Mouse (Mus musculus) intestine, postnatal 0 days (tissue): ENCODE results near the gene 9130230L23Rik. TPM values are rescaled to one million over a fixed set of nuclear protein-coding genes. Genes with fewer than 3 reads are reported as not detected.

ENCODE experiments used
- ATAC-seq: fragments of 200-750 bp; cut with Nextera tagmentation; 2 replicates; pipeline ENCODE4 v1.8.0; 2017; ENCODE audit warnings: mild to moderate bottlenecking, moderate TSS enrichment, moderate library complexity
- H3K27ac ChIP-seq: fragments of 300-500 bp; sonication (generic); 2 replicates; pipeline ENCODE4 v1.5.1; 2014; ENCODE audit warnings: mild to moderate bottlenecking, low read depth, low read length, moderate library complexity
- H3K27me3 ChIP-seq: fragments of 300-500 bp; sonication (generic); replicated peaks from 2 replicates; pipeline ENCODE4 v1.6.1; 2014; ENCODE audit warnings: low read length, mixed read lengths; ENCODE audit not compliant: control insufficient read depth, insufficient read depth
- H3K36me3 ChIP-seq: fragments of 300-500 bp; sonication (generic); 2 replicates; pipeline ENCODE4 v1.6.1; 2014; ENCODE audit warnings: mild to moderate bottlenecking, moderate library complexity; ENCODE audit not compliant: control insufficient read depth, insufficient read depth
- H3K4me1 ChIP-seq: fragments of 300-500 bp; sonication (generic); replicated peaks from 2 replicates; pipeline ENCODE4 v1.6.1; 2014; ENCODE audit warnings: antibody characterized with exemption, low read length, mixed read lengths; ENCODE audit not compliant: control insufficient read depth, insufficient read depth
- H3K4me2 ChIP-seq: fragments of 300-500 bp; sonication (generic); replicated peaks from 2 replicates; pipeline ENCODE4 v1.6.1; 2014; ENCODE audit warnings: low read depth, mild to moderate bottlenecking, moderate library complexity
- H3K4me3 ChIP-seq: fragments of 300-500 bp; sonication (generic); 2 replicates; pipeline ENCODE4 v1.5.1; 2014; ENCODE audit warnings: low read depth, low read length
- H3K9ac ChIP-seq: fragments of 300-500 bp; sonication (generic); 2 replicates; pipeline ENCODE4 v1.6.1; 2014; ENCODE audit warnings: mild to moderate bottlenecking, low read depth, low read length
- H3K9me3 ChIP-seq: fragments of 300-500 bp; sonication (generic); 2 replicates; pipeline ENCODE4 v1.6.1; 2016; ENCODE audit warnings: mixed run types; ENCODE audit not compliant: control insufficient read depth
- CTCF ChIP-seq: sonication (generic); IDR thresholded peaks from 2 replicates; pipeline ENCODE4 v1.5.1; 2016; ENCODE audit warnings: low read depth, mild to moderate bottlenecking, control low read depth, antibody characterized with exemption, moderate library complexity
- WGBS: fragments of 180-500 bp; shearing (Covaris S2); extraction: QIAGEN DNeasy Blood & Tissue Kit; methylation state at CpG from one replicate; pipeline ENCODE4 v1.1.7; 2014; 5-methylcytosine and 5-hydroxymethylcytosine counted together
- polyA plus RNA-seq: library from polyadenylated mRNA; unstranded; fragments of >200 nt; fragmentation: Nextera tagmentation; extraction: Ambion mirVana; gene quantifications from 2 replicates; pipeline ENCODE4 v1.2.1, GENCODE M21; 2015

Gene 9130230L23Rik
- polyA plus RNA-seq, 1 experiment from 2014 or later: 7.0 TPM

DNA sequence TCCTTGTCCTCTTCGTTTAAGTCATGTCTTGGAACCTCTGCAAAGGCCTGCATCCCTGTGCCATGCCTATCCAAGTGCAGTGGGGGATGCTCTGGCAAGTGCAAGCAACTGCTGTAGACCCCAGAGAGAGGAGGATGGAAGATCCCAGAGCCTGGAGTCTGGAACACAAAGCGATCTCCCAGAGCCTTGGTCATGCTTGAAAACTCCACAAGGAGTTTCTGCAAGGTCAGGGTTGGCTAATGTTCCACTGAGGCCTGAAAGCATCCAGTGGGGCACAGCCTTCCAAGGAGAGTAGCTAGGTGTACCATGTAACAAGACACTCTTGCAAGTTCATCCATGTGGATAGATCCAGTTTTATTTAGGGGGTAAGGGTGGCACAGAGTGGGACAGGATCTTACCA is 10.4 kb upstream of the 9130230L23Rik start:
- TF ChIP-seq CTCF: no peak
- H3K27ac ChIP-seq: peak overlapping the region; percentile 31; the same call in 1 of the 2 replicates

DNA sequence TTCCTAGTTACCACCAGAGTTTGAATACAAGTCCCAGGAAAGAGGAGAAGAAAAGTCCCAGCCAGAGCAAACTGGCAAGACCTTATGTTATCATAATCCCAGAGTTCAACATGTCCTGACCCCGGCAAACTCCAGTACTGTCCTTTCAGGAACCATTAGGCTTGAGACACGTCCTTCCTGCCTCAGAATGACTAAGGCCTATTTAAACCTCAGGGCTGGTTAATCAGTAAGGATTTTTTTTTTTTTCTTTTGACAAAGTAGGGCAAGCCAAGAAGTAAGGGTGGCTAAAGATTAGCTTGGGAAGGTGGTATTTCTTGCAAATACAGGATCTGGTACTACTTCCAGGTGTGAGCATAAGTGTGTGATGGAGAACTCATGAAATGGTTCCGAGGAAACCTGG is 9.9 kb upstream of the 9130230L23Rik start:
- peak overlapping the region; percentile 31; the same call in 1 of the 2 replicates for H3K27ac ChIP-seq
- no peaks in the 10 kb centered on the region for H3K27me3 ChIP-seq
- H3K4me1 ChIP-seq: 0 out of 2 replicates have a peak, but pooled peaks cover 3% of the 10 kb centered on the region
- no peak overlapping the region for H3K4me3 ChIP-seq
- no peak overlapping the region for H3K9ac ChIP-seq
- H3K4me2 ChIP-seq: no peak overlapping the region
- peaks cover 10% of the 10 kb centered on the region for H3K36me3 ChIP-seq
- ATAC-seq: peak; percentile 76
- no peak for TF ChIP-seq CTCF
- no peaks in the 10 kb centered on the region for H3K9me3 ChIP-seq
- 31% methylated on average over 3 of the region's 3 CpGs for WGBS

More for the DNA sequence above, 10.4 kb upstream of the 9130230L23Rik start:
- no peak overlapping the region for H3K9ac ChIP-seq
- ATAC-seq: peak; percentile 32
- H3K36me3 ChIP-seq: peaks cover 14% of the 10 kb centered on the region
- no peaks in the 10 kb centered on the region for H3K27me3 ChIP-seq
- H3K9me3 ChIP-seq: no peaks in the 10 kb centered on the region
- no peak overlapping the region for H3K4me3 ChIP-seq
- H3K4me2 ChIP-seq: no peak overlapping the region
- WGBS: 58% methylated on average over 2 of the region's 2 CpGs
- 0 out of 2 replicates have a peak, but pooled peaks cover 3% of the 10 kb centered on the region for H3K4me1 ChIP-seq

DNA sequence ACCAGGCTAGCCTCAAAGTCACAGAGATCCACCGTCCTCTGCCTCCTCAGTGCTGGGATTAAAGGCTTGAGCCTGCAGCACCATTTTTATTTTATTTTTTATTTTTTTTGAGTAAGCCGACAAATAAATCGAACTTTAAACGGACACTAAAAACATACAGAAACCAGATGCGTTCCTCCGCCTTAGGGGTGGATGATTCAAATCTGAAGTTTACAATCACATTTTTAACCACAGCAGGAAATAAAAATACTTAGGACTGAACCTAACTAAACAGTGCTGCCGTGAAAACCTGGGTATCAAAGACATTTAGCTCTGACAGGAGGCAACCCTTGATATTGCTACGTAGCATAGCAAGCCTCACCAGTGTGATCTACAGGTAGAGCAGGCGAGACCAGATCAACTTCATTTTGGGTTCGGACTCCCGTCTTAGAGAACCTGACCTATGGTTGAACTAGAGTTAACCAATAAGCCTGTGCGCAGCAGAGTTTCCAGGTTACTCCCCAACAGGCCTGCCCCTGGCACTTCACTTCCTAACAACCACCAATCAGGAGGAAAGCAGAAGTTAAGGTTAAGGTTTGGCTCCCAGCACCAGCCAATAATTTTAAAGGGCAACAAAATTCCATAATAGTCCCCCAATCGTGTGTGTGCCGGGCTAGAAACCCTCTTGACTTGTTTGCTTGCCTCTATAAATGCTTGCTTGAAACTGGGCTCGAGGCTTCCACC is 4.3 kb upstream of the 9130230L23Rik start:
- no peaks in the 10 kb centered on the region for H3K9me3 ChIP-seq
- no peak overlapping the region for H3K4me3 ChIP-seq
- H3K36me3 ChIP-seq: no peaks in the 10 kb centered on the region
- ATAC-seq: no peak
- H3K4me2 ChIP-seq: no peak overlapping the region
- no peak overlapping the region for H3K27ac ChIP-seq
- no peak for TF ChIP-seq CTCF
- no peaks in the 10 kb centered on the region for H3K27me3 ChIP-seq
- WGBS: 73% methylated on average over 15 of the region's 15 CpGs
- H3K4me1 ChIP-seq: no peaks in the 10 kb centered on the region
- H3K9ac ChIP-seq: no peak overlapping the region

DNA sequence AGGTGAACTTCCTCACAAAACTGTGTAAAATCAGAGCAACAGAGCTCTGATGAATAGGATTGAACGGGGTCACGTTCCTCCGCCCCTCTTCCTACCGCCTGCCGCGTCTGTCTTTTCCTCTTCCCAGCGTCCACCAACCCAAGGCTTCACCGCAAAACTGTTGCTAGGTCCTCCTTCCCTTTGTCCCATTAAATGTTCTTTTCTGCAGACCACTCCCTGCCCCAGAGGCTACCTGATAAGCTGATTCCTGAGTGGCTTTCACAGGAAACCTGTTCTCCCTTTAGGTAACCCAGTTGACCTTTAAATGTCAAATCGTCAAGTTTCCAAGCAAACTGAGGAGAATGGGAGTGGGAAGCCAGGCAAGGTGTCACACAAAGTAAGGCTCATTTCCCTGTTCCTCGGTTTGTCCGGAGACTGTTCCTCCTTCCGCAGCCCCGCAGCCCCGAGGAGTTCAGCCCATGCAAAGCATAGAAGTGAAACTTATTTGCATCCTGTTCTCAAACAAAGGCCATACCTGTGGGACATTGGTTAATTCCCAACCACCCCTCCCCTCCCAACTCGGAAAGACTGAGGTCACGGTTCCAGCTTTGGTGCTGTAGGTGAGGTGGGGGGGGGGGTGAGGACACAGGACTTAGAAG is 1.1 kb upstream of the 9130230L23Rik start:
- Histone ChIP-seq H3K27me3 (no peaks in the 10 kb centered on the region), H3K4me2 (peak overlapping the region; percentile 48), H3K4me3 (no peak overlapping the region), H3K9ac (peak overlapping the region; percentile 17; the same call in 1 of the 2 replicates), H3K4me1 (no peaks in the 10 kb centered on the region), H3K9me3 (no peaks in the 10 kb centered on the region), H3K27ac (peak overlapping the region; percentile 94), H3K36me3 (no peaks in the 10 kb centered on the region)
- 16% methylated on average over 15 of the region's 16 CpGs for WGBS
- ATAC-seq: peak; percentile 56
- no peak for TF ChIP-seq CTCF

DNA sequence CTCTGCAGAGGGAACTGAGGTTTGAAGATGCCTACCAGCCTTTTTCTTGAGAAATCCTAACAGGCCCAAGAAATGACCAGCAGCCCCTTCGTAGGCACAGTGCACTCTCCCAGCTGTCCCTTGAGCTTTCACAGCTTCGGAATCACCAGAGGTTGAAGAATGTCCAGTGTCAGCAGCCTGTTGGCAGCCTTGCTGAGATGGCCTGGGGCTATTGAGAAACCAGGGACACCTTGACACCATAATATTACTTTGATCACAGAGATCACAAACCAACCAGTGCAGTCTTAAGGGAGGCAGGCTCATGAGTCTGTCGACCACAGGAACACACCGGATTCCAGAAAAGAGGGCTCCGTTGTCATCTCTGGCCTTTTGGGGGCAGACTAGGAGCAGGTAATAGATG is 2.9 kb downstream of the 9130230L23Rik start:
- no peak overlapping the region for H3K4me3 ChIP-seq
- 67% methylated on average over 5 of the region's 5 CpGs for WGBS
- no peaks in the 10 kb centered on the region for H3K27me3 ChIP-seq
- H3K4me2 ChIP-seq: no peak overlapping the region
- H3K9ac ChIP-seq: no peak overlapping the region
- no peak for ATAC-seq
- 0 out of 2 replicates have a peak, but pooled peaks have one; percentile 31 for TF ChIP-seq CTCF
- H3K9me3 ChIP-seq: no peaks in the 10 kb centered on the region
- peak overlapping the region; percentile 15 for H3K27ac ChIP-seq
- no peaks in the 10 kb centered on the region for H3K36me3 ChIP-seq
- H3K4me1 ChIP-seq: no peaks in the 10 kb centered on the region

DNA sequence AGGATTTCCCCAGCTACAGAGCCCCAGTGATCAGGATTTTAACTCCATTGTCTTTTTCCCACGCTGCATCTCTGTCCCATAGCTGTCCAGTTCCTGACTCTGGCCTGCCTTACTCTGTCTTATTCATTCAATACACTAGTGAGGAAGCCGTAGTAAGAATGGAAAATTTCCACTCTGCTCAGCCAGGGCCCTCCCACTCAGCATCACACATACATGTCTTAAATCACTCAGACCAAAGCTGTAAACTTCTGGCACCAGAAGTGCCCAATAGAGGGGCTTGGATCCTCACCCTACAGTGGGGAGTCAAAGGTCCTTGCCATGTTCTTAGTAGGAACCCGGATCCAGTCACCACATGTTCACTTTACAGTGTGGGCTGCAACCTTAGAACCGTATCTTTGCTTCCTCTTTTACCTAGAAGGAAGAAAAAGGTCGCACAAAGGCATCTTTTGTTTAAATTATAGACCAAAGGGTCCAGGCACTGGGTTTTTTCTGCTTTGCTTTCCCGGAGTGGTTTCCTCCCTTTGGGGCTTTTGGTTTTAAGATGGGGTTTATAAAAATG is 3.4 kb downstream of the 9130230L23Rik start:
- Histone ChIP-seq H3K27ac (peak overlapping the region; percentile 15), H3K9me3 (no peaks in the 10 kb centered on the region), H3K4me1 (no peaks in the 10 kb centered on the region), H3K27me3 (no peaks in the 10 kb centered on the region), H3K4me2 (no peak overlapping the region), H3K9ac (no peak overlapping the region), H3K4me3 (no peak overlapping the region), H3K36me3 (no peaks in the 10 kb centered on the region)
- WGBS: 21% methylated on average over 6 of the region's 6 CpGs
- no peak for TF ChIP-seq CTCF
- ATAC-seq: peak; percentile 43
